8 mouse cellular contexts compared by ENCODE assay signal in genomic region chr8:11700060-11701032, GRCm38 (mm10). TPM values are rescaled to one million over a fixed set of nuclear protein-coding genes. Genes with fewer than 3 reads are reported as not detected.
DNase-seq lines count a peak whose midpoint lies in the region; ATAC-seq lines count a peak whose summit lies in the region.

No protein-coding gene starts in this region.

- H3K27me3 ChIP-seq in hindbrain, embryonic 14.5 days (ENCODE audit: control insufficient read depth, insufficient read depth, low read length), result 0 out of 2 replicates have a peak, but pooled peaks cover 5% of the 10 kb centered on the region

- peak overlapping the region; percentile 48 for H3K4me2 ChIP-seq in hindbrain, embryonic 14.5 days (replicated peaks)

- 39% methylated on average over 26 of the region's 26 CpGs for WGBS in hindbrain, embryonic 14.5 days

- ATAC-seq in hindbrain, embryonic 14.5 days (ENCODE audit: low FRiP score), result peak; percentile 68; the same call in 1 of the 2 replicates

- DNase-seq in Muller cell, postnatal 12 days (ENCODE audit: inconsistent ontology term), result peak; percentile 75
- DNase-seq in cerebellum, postnatal 10 days, result peak; percentile 92 to 93
- DNase-seq in frontal cortex, postnatal 25 days (ENCODE audit: low spot score in 2 of 2), result peak; percentile 74 to 77
- DNase-seq in hindbrain, embryonic 14.5 days (ENCODE audit: low spot score), result peak; percentile 89
- peak; percentile 82 to 85 for DNase-seq in layer of hippocampus, postnatal 36 days
- peak; percentile 82 for DNase-seq in lung, postnatal 36 days
- peak; percentile 85 for DNase-seq in retina, postnatal 1 day
- peak; percentile 90 for DNase-seq in thymus, postnatal 4 days

- H3K4me1 ChIP-seq in hindbrain, embryonic 14.5 days (replicated peaks; ENCODE audit: control insufficient read depth, insufficient read depth, low read length), result no peaks in the 10 kb centered on the region

- no peaks in the 10 kb centered on the region for H3K9me3 ChIP-seq in hindbrain, embryonic 14.5 days (ENCODE audit: control insufficient read depth, low read length)

- no peaks in the 10 kb centered on the region for H3K36me3 ChIP-seq in hindbrain, embryonic 14.5 days (replicated peaks; ENCODE audit: control insufficient read depth, insufficient read depth)

- H3K4me3 ChIP-seq in hindbrain, embryonic 14.5 days (replicated peaks; ENCODE audit: low read length), result peak overlapping the region; percentile 14

- no peak overlapping the region for H3K27ac ChIP-seq in hindbrain, embryonic 14.5 days

- H3K9ac ChIP-seq in hindbrain, embryonic 14.5 days, result peak overlapping the region; percentile 45

RNA-seq across cellular contexts. Expression of gene 1700016D06Rik, which starts 0.5 kb away (rescaled TPM):
- not detected in 2 replicates for polyA plus RNA-seq in hindbrain, embryonic 14.5 days (2014; fragmentation: Nextera tagmentation; extraction: Ambion mirVana)
- total RNA-seq in layer of hippocampus, postnatal 36 days (2021), result not detected

RNA-seq across cellular contexts. Expression of gene Arhgef7, which starts 27.2 kb away (rescaled TPM):
- polyA plus RNA-seq in hindbrain, embryonic 14.5 days (2014; fragmentation: Nextera tagmentation; extraction: Ambion mirVana), result 78.0 and 83.0 TPM in 2 replicates
- 100 to 1,000 TPM; 122 to 126 TPM for total RNA-seq in layer of hippocampus, postnatal 36 days (2021)
